Mouse (Mus musculus): ENCODE results near the gene Rcan1. TPM values are rescaled to one million over a fixed set of nuclear protein-coding genes. Genes with fewer than 3 reads are reported as not detected.

Rcan1 gene
- total RNA-seq, 2 experiments from 2014 or later, result 6.3 to 7.4 TPM

DNA sequence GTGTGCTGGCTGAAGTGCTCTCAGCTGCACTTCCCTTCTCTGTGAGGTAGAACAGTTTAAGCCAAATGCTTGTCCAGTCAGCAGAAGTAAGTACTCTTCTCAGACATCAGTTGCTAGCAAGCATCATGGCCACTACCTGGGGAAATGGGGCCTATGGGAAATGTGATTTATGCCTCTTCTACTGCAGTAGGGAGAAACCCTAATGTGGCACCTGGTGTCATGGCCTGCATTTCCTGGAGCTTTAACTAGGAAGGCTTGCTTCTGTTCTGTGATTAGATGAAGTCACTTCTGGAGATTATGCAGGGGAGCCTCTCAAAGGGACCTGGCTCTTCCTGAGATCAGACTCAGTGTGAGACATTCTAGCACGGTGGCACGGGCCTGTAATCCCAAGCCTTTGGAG, 60.3 kb downstream of the Rcan1 start:
- no peak for ATAC-seq (replicated peaks; ENCODE audit: poor library complexity, severe bottlenecking)

GRCm38 (mm10) chr16:92407883-92408282, 62.8 kb downstream of the Rcan1 start:
- no peak for ATAC-seq (replicated peaks; ENCODE audit: poor library complexity, severe bottlenecking)

GRCm38 (mm10) chr16:92404141-92404540, 66.5 kb downstream of the Rcan1 start:
- no peak for ATAC-seq (replicated peaks; ENCODE audit: poor library complexity, severe bottlenecking)

DNA sequence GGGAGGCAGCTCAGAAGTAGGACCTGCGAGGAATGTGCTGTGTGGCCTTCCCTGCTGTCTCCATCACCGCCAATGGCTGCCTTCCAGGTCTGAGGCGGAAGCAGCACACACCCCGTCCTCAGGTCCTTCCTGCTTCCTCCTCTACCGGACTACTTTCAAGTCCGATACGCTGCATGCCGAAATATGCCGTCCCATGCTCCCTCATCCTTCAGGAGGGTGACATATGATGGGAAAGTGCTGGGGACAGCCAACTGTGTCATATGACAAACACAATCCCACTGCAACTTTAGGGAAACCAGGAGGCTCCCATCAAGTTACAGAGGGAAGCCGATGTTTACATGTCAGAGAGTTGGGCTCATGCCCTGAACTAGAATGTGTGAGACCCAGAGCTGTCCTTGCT, 67.6 kb downstream of the Rcan1 start:
- no peak for ATAC-seq (replicated peaks; ENCODE audit: poor library complexity, severe bottlenecking)

GRCm38 (mm10) chr16:92402216-92402615, 68.5 kb downstream of the Rcan1 start:
- no peak for ATAC-seq (replicated peaks; ENCODE audit: poor library complexity, severe bottlenecking)

GRCm38 (mm10) chr16:92401206-92401605, 69.5 kb downstream of the Rcan1 start:
- 0 out of 2 replicates have a peak, but pooled peaks have one; percentile 18 for ATAC-seq (replicated peaks; ENCODE audit: poor library complexity, severe bottlenecking)

- ATAC-seq (replicated peaks; ENCODE audit: poor library complexity, severe bottlenecking), result peak; percentile 73
Measured at GRCm38 (mm10) chr16:92399490-92400458, 70.9 kb downstream of the Rcan1 start.

DNA sequence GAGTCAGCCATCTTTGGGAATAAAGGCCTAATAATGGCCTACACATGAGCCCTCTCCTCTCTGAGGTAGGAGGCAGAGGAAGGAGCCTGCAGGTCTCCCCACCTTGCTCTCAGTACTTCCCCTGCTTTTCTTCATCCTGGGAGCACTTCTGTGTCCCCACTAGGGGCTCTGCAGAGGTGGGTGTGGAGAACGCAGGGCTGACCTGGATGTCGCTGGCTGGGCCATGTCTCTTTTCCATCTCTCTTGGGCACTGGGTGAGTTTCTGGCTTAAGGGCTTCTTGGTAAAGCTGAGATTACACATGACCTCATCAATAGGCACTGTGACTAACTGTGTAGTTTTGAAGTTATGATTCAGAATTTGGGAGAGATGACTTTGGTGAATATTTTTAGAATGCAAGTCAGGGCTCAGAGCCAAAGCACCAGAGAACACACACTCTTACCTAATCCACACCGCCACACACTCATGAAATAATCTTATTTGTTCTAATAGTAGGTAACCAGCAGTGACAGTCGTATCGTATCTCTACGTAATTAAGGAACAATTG, 72.0 kb downstream of the Rcan1 start:
- no peak for ATAC-seq (replicated peaks; ENCODE audit: poor library complexity, severe bottlenecking)

DNA sequence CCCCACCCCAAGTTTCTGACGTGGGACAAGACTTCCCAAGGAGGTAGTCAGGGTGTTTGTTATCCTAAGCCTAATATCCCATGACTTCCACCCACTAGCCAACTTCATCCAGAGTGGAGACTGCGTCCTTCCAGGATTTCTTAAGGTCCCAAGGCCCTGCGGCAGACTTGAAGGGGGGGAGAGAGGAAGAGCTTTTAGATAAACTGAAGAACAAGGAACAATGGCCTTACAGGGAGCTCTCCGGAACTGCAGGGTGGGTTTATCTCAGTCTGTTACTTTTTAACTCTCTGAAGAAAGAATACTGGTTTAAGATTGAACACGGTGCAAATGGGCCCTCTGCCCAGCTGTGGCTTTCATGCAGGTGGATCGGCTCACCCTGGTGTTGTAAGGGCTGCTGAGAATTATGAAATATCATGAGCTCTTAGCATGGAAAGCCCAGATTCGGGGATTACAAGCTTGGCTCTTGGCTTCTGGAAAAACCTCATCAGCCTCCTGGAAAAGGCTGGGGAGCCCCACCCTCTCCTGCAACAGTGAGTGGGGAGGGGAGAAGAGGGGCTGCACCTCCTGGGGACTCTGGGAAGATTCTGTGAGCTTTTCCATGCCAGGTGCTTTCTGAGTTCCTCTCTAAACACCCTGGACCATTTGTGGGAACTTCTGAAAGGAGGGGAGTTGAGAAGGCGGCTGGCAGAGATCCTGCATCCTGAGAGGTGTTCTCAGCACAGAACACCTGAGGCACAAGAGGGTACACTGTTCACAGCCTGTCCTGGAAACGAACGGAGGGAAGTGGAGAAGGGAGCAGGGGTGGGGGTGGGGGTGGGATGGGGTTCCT, 72.7 kb downstream of the Rcan1 start:
- ATAC-seq (replicated peaks; ENCODE audit: poor library complexity, severe bottlenecking), result no peak

DNA sequence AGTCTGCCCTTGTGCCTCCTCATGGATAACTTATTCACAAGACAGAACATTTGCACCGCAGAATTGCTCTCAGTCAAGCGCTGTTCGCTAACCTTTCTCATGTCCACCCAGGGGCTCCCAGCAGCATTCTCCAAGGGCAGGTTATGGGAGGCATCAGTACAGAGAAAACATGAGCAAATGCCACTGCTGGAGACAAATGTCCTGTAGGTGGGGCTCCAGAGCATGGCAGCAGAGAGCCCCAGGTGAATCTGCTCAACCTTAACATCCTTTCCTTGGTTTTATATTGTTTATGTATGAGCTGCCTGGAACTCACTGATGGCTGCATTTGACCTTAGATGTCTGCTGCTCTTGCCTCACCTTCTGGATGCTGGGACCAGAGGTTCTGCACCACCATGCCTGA, 76.9 kb downstream of the Rcan1 start:
- ATAC-seq (replicated peaks; ENCODE audit: poor library complexity, severe bottlenecking), result no peak

DNA sequence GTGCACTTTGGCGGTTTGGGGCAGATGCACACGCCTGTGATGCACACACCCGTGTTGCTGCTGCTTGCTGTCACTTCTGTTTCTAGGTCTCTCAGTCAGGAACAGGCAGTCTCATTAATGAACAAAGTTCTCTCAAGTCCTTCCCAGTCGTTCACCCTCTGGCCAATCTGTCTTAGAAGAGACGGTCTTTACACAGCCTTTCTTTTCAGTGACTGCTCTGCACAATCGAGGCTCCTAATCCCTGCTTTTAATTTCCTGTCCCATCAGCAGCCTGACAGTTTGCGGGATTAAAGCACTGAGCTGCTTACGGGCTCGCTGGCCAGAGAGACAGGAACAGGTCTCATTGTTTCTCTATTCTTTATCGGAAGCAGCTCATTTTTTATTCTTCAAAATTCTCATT, 83.0 kb downstream of the Rcan1 start:
- ATAC-seq (replicated peaks; ENCODE audit: poor library complexity, severe bottlenecking), result no peak

DNA sequence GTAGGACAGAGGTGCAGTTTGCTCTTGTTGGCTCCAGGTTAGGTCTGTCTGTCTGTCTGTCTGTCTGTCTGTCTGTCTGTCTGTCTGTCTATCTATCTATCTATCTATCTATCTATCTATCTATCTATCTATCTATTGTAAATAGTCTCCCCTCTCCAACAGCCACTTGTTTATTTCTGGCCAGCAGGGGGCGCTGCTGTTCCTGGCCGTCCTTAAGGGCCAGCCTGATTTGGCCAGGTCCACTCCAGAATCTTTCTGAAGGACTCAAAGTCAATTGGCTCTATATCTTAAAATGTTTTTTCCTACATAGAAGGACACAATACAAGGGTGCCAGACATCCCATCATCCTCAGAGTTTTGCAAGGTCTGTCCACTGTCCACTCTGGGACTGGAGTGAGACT, 85.6 kb downstream of the Rcan1 start:
- peak; percentile 48; the same call in 1 of the 2 replicates for ATAC-seq (replicated peaks; ENCODE audit: poor library complexity, severe bottlenecking)

DNA sequence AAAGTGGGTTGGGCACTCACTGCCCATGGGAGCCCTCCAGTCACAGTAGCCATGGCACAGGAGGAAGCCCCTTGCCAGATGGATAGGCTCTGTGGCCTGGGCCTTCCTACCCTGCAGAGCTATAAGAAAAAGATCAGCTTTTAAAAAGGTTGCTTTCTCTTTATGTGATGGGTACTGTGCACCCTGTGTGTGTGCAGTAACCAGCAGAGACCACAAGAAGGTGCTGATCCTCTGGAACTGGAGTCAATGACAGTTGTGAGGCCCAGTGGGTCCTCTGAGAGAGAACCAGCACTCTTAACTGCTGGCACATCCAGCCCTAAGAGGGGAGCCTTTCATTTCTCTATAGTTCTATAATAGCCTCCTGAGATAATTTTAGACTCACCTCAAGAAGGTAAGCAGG, 87.3 kb downstream of the Rcan1 start:
- ATAC-seq (replicated peaks; ENCODE audit: poor library complexity, severe bottlenecking), result no peak

GRCm38 (mm10) chr16:92382508-92382907, 88.2 kb downstream of the Rcan1 start:
- no peak for ATAC-seq (replicated peaks; ENCODE audit: poor library complexity, severe bottlenecking)

DNA sequence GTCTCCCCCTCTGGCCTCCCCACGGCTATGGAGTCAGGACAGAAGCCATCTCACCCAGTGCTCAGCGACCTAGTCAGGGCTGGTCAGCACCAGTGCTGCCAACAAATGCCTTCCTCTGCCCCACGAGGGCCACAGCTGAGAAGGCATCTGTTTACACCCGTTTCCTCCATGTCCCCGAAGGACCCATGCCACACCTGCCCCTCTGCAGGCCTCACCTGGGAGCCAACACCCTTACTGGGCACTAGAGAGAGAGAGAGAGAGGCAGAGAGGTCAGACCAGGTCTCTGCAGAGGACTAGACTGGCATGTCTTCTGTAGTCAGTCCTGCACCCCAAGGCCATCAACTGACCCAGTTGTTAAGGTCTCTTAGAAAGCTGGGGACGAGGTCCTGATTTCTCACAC, 89.6 kb downstream of the Rcan1 start:
- no peak for ATAC-seq (replicated peaks; ENCODE audit: poor library complexity, severe bottlenecking)

DNA sequence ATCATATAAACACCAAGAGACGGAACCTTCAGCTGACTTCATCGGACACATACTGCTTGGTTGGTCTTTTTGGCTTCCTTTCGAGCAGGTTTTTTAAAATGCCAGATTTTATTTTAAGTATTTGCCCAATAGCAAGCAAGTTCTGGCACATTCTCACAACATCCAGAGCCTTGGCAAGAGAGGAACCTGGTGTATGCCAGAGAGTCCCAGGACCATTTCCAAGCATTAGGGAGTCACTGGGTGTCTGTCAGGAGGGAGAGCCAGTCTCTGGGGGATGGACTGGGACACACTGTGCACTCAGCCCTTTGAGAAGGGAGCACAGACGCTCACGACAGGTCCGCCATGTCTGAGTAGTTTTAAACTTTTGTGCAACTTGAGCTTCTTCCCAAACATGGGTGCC, 93.7 kb downstream of the Rcan1 start:
- ATAC-seq (replicated peaks; ENCODE audit: poor library complexity, severe bottlenecking), result no peak

GRCm38 (mm10) chr16:92371623-92372022, 99.0 kb downstream of the Rcan1 start:
- ATAC-seq (replicated peaks; ENCODE audit: poor library complexity, severe bottlenecking), result no peak

- ATAC-seq (replicated peaks; ENCODE audit: poor library complexity, severe bottlenecking), result no peak
Measured at GRCm38 (mm10) chr16:92369260-92369659, 101.4 kb downstream of the Rcan1 start.

GRCm38 (mm10) chr16:92365477-92365876, 105.2 kb downstream of the Rcan1 start:
- no peak for ATAC-seq (replicated peaks; ENCODE audit: poor library complexity, severe bottlenecking)

- no peak for ATAC-seq (replicated peaks; ENCODE audit: poor library complexity, severe bottlenecking)
Measured at GRCm38 (mm10) chr16:92360711-92361110, 110.0 kb downstream of the Rcan1 start.

- no peak for ATAC-seq (replicated peaks; ENCODE audit: poor library complexity, severe bottlenecking)
Measured at GRCm38 (mm10) chr16:92359229-92359628, 111.4 kb downstream of the Rcan1 start, which contains the start of gene Kcne1. Gene Kcne1 (minus strand): TSS chr16:92359468.

Data from granulocyte monocyte progenitor cell, adult 5-6 weeks (primary cell).